Mouse (Mus musculus) kidney, adult 2 months (tissue): Measurements from ENCODE around the gene Zpr1. TPM values are rescaled to one million over a fixed set of nuclear protein-coding genes. Genes with fewer than 3 reads are reported as not detected.
A peak's percentile ranks its signal among the peaks of the same experiment; 100 is the strongest.
"Not testable (repeated sequence)": the region's sequence is repeated elsewhere in the genome, so short reads cannot be mapped to it uniquely, and the experiment has no call there.

Experiments
- DNase-seq: peaks from one replicate; pipeline ENCODE4 v3.0.0; 2021
- H3K27ac ChIP-seq: fragments of 200-500 bp; 2 replicates; pipeline ENCODE4 v1.5.1; 2012; ENCODE audit warnings: low read depth, low read length, control low read depth, inconsistent platforms; ENCODE audit not compliant: insufficient read depth
- H3K27me3 ChIP-seq: fragments of 200-500 bp; replicated peaks from 2 replicates; pipeline ENCODE4 v1.6.1; 2012; ENCODE audit warnings: mild to moderate bottlenecking, moderate library complexity, low read length, inconsistent platforms; ENCODE audit not compliant: control insufficient read depth, insufficient read depth
- H3K36me3 ChIP-seq: fragments of 200-500 bp; 2 replicates; pipeline ENCODE4 v1.6.1; 2012; ENCODE audit warnings: mild to moderate bottlenecking, moderate library complexity, low read length, inconsistent platforms; ENCODE audit not compliant: control insufficient read depth, insufficient read depth
- H3K4me1 ChIP-seq: fragments of 200-500 bp; 2 replicates; pipeline ENCODE4 v1.6.1; 2011; ENCODE audit warnings: low read length; ENCODE audit not compliant: control insufficient read depth, insufficient read depth
- H3K4me3 ChIP-seq: fragments of 200-500 bp; 2 replicates; pipeline ENCODE4 v1.5.1; 2011; ENCODE audit warnings: mild to moderate bottlenecking, low read depth, low read length, control low read depth; ENCODE audit not compliant: insufficient read depth
- CTCF ChIP-seq: fragments of 200-500 bp; conservative IDR thresholded peaks from 2 replicates; pipeline ENCODE4 v1.5.1; 2011; ENCODE audit warnings: low read depth, mild to moderate bottlenecking, control low read depth, low read length, moderate library complexity, mixed read lengths; ENCODE audit not compliant: insufficient read depth, insufficient read length
- POLR2A ChIP-seq: fragments of 200-500 bp; IDR thresholded peaks from one replicate; pipeline ENCODE4 v1.6.1; 2011; ENCODE audit warnings: low read depth, low read length, control low read depth
- WGBS: fragments of 180-500 bp; shearing (Covaris S2); methylation state at CpG from one replicate; pipeline ENCODE4 v1.1.7; 2018; 5-methylcytosine and 5-hydroxymethylcytosine counted together
- polyA plus RNA-seq: library from polyadenylated mRNA; depleted of rRNA; stranded (reverse); fragments of >200 nt; gene quantifications from 2 replicates; pipeline ENCODE4 v1.2.3, GENCODE M21; 2012

Gene Zpr1
- polyA plus RNA-seq, 1 experiment = 16.6 TPM

GRCm38 (mm10) chr9:46317957-46318356 lies 45.1 kb downstream of the Zpr1 start:
- TF ChIP-seq CTCF (no peak), POLR2A (no peak)
- Histone ChIP-seq H3K27me3 (no peaks in the 10 kb centered on the region), H3K27ac (no peak overlapping the region), H3K4me3 (no peak overlapping the region), H3K4me1 (no peaks in the 10 kb centered on the region), H3K36me3 (no peaks in the 10 kb centered on the region)
- no peak for DNase-seq
- 90% methylated on average over 3 of the region's 3 CpGs for WGBS

DNA sequence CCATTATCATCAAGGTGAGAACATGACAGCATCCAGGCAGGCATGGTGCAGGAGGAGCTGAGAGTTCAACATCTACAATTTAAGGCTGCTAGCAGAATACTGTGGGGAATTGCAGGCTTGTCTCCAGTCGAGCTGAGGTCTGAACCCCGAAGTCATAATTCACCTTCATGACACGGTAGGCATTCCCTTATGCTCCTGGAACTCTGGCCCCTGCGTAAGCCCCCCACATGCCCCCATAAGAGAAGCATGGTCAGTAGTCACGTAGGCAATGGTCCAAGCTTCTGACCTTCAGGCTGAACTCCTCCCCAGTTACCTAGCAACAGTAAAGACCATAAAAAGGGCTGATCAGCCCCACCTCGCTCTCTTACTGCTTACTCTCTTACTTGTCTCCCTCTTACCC lies 47.0 kb downstream of the Zpr1 start, which contains the start of gene 4931429L15Rik:
Gene 4931429L15Rik (minus strand): TSS at position 101 of the 400 bp plus-strand sequence.
- not testable (repeated sequence) for H3K4me1 ChIP-seq, DNase-seq, H3K36me3 ChIP-seq, H3K27me3 ChIP-seq, H3K27ac ChIP-seq, H3K4me3 ChIP-seq
- 74% methylated on average over 6 of the region's 6 CpGs for WGBS

DNA sequence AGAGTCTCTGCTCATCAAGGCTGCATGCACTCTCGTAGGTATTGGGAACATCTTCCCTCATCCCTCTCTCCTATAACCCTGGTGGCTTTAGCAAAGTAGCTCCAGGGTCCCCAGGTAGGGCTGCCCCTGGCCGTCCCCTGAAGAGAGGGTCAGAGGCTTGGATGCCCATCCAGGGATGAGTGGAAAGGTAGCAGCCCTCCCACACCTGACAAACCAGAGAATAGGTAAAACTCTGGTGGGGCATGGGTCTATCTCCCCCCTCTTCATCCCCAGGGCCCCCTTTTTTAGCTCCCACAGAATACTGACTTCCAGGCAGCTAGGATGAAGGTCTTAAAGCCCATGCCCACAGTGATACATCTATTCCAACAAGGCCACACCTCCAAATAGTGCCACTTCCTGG lies 47.6 kb downstream of the Zpr1 start:
- WGBS = 96% methylated on average over 2 of the region's 2 CpGs
- Histone ChIP-seq H3K4me1 (no peaks in the 10 kb centered on the region), H3K36me3 (no peaks in the 10 kb centered on the region), H3K4me3 (no peak overlapping the region), H3K27ac (no peak overlapping the region), H3K27me3 (no peaks in the 10 kb centered on the region)
- TF ChIP-seq POLR2A (no peak), CTCF (no peak)
- DNase-seq = no peak

DNA sequence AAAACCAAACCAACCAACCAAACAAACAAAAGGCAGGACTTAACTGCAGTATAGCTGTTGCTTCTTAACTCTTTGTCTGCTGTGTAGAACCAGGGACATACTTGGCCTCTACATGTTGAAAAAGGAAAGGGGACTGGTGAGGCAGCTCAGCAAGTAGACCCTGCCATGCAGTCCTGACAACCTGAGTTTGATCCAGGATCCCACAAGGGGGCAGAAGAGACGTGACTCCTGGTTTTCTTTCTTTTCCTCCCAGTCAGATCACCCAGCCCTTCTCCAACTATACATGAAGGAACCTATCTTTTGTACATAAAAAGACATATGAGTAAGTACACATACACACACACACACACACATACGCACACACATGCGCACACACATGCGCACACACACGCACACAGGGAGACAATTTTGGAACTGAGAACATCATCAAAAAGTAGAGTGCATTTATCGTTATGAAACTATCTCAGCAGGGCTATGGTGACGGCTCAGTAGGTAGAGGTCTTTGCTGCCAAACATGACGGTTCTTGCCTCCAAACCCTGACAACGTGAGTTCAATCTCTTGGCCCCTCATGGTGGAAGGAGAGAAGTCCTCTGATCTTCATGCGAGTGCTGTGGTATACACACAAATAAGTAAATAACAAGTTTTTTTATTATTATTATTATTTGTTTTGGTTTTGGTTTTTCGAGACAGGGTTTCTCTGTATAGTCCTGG lies 54.0 kb downstream of the Zpr1 start:
- Histone ChIP-seq H3K27me3 (no peaks in the 10 kb centered on the region), H3K4me1 (no peaks in the 10 kb centered on the region), H3K4me3 (no peak overlapping the region), H3K27ac (no peak overlapping the region), H3K36me3 (no peaks in the 10 kb centered on the region)
- DNase-seq = no peak
- WGBS = 94% methylated on average over 11 of the region's 11 CpGs
- TF ChIP-seq CTCF (no peak), POLR2A (no peak)

- no peak overlapping the region for H3K4me3 ChIP-seq
- H3K36me3 ChIP-seq = no peaks in the 10 kb centered on the region
- DNase-seq = no peak
- no peaks in the 10 kb centered on the region for H3K4me1 ChIP-seq
- TF ChIP-seq POLR2A = no peak
- TF ChIP-seq CTCF = no peak
- H3K27ac ChIP-seq = no peak overlapping the region
- H3K27me3 ChIP-seq = no peaks in the 10 kb centered on the region
- WGBS = 78% methylated on average over 25 of the region's 25 CpGs
These were observed 55.1 kb downstream of the Zpr1 start for GRCm38 (mm10) chr9:46327706-46328571.

GRCm38 (mm10) chr9:46328572-46329249 lies 55.8 kb downstream of the Zpr1 start:
- WGBS = 15% methylated on average over 30 of the region's 30 CpGs

DNA sequence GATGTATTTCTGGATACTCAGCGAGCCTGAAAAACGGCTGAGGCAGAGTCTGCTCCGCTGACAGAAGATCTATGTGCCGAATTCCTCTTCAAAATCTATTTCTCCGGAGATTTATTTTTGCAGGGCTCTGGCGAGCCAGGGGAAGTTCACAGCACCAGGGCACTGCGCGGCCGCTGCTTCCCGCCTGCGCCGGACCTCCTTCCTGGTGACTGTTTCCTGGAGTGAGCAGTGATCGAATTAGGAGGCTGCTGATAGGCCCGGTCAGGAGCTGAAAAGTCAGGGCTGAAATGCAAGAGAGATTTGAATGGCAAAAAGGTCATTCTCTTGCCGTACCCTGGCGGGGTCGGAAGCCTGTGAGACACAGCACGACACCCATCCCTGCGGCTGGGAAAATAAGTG lies 56.4 kb downstream of the Zpr1 start:
- Histone ChIP-seq H3K4me3 (peak overlapping the region; percentile 45), H3K27me3 (no peaks in the 10 kb centered on the region), H3K27ac (no peak overlapping the region), H3K36me3 (no peaks in the 10 kb centered on the region), H3K4me1 (no peaks in the 10 kb centered on the region)
- 10% methylated on average over 19 of the region's 19 CpGs for WGBS
- TF ChIP-seq CTCF (no peak), POLR2A (no peak)
- DNase-seq = peak; percentile 22

More at GRCm38 (mm10) chr9:46328572-46329249, 55.8 kb downstream of the Zpr1 start:
- Histone ChIP-seq H3K27me3 (no peaks in the 10 kb centered on the region), H3K4me3 (peak overlapping the region; percentile 45), H3K27ac (no peak overlapping the region), H3K4me1 (no peaks in the 10 kb centered on the region), H3K36me3 (no peaks in the 10 kb centered on the region)
- TF ChIP-seq POLR2A (no peak), CTCF (no peak)
- peak; percentile 7 for DNase-seq
